Mouse (Mus musculus) liver, adult (tissue): ENCODE data around the gene Lrmda.

ENCODE experiments used
- GATA4 ChIP-seq: IDR thresholded peaks from 2 replicates; pipeline ENCODE4 v1.6.1; 2014; ENCODE audit warnings: mild to moderate bottlenecking, low read length; ENCODE audit not compliant: insufficient replicate concordance

Lrmda gene

DNA sequence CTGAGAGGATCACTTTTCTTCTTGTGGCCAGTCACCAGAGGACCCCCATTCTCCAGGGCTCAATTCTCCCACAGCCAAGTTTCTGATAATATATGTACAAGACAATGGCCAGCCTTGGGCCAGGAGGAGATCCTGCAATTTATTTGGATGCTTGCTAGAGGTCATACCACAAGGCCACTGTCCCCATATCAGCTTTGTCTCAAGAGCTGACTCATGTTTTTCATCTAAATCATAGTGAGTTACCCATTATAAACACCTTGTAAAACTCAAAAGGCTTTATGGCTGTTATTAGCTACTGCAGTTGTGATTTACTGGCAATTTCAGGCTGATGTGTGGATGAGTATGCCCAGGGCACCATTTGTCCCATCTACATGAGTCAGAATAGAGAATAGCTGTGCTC lies 600.7 kb downstream of the Lrmda start:
- TF ChIP-seq GATA4: no peak

DNA sequence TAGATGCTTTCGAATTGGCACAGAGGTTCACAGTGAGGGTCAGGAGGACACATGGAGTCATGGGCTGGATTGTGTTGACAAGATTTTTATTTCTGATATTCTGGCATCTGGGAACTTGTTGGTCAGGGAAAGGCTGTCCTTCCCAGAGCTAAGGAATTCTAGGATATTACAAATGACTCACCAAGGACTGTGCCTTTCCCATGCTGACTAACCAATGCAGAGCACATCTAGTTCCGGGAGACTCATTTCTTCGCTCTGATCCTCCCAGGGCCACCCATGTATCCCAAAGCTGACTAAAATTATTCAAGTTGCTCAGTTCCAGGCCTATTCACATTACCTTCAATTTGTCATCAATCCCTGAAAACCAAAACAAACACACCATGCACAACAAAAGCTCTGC lies 602.4 kb downstream of the Lrmda start:
- no peak for TF ChIP-seq GATA4

DNA sequence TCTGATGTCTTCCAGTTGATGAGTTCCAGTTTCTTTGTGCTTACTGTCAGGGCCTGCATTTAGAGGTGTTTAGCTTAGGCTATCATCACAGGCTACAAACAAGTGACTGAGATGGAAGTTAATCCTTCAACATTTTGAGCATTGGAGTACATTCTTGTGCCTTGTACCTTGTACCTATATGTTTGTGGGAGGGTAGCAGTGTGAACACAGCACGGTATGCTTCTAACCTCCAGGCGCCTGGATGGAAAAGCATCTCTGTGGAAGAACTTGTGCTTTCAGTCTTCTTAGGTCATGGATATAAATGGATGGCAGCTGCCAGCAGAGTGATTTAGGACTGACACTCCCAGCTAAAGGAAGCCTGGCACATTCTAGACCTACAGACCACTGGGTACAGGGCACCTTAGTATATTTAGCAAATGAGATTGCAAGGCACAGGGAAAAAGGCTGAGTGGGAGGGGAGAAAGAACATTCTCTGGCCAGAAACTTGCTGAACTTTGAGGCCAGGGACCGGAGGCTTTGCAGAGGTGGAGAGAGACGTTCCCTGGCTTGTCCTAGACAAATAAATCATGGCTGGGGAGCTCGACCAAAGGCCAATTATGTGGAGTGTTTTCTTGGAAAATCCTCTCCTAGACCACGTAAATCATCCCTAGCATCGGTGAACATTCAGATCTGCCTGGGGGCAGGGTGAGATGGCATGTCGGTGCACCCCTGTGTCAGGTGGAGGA lies 607.8 kb downstream of the Lrmda start:
- no peak for TF ChIP-seq GATA4

DNA sequence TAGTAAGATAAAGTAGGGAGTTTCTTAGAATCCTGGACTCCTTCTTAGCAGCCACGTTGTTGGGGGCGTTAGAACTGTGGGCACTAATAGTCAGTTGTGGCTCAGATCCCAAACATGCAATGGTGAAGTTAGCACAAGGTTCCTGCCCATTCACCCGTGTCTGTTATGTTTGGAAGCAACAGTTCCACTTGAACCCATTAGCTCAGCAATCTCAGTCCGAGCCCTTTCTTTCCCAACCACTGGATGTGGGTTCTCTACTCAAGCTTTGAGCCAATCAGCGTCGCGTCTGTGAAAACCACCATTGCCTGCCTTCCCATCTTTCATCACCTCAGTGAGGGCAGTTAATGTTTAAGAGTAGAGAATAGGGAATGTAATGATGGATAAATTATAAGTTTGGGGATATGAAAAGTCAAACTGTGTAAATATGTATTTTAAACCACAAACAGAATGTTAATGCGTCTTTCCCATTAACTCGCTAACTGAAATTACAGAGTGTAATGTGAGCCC lies 610.9 kb downstream of the Lrmda start:
- no peak for TF ChIP-seq GATA4

DNA sequence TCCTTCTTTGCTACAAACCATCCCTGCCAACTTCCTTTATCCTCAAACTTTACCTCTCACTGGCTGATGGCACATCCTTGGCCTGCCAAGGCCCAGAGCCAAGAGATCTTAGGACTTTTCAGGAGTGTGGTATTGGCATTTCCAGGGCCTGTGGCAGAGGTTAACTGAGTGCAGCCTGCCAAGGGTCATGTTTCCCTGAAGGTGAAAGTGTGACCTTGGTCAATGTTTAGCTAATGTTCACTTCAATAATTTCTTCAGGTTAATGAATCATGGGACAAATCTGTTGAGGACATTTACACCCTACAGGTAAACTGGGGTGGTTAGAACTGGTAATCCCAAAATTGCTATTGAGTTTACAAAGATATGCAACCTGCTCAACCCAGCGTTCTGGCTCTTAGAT lies 614.1 kb downstream of the Lrmda start:
- no peak for TF ChIP-seq GATA4

DNA sequence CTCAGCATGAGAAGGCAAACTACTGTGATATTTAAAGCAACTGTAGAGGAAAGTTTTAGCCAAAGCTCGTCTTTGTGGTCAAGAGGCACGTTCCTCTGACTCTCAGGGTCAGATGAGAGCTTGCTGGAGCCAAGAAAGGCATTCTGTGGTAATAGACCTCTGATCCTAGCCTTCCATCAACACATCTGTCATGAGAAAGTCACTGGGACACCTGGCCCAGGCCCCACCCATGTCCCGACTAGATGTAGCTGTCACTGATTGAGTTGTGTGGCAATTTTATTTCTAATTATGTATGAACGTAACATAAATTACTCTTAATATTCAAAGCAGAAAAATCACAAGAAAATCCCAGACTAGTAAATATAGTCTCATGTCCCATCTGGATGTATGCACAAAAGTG lies 624.0 kb downstream of the Lrmda start:
- no peak for TF ChIP-seq GATA4

DNA sequence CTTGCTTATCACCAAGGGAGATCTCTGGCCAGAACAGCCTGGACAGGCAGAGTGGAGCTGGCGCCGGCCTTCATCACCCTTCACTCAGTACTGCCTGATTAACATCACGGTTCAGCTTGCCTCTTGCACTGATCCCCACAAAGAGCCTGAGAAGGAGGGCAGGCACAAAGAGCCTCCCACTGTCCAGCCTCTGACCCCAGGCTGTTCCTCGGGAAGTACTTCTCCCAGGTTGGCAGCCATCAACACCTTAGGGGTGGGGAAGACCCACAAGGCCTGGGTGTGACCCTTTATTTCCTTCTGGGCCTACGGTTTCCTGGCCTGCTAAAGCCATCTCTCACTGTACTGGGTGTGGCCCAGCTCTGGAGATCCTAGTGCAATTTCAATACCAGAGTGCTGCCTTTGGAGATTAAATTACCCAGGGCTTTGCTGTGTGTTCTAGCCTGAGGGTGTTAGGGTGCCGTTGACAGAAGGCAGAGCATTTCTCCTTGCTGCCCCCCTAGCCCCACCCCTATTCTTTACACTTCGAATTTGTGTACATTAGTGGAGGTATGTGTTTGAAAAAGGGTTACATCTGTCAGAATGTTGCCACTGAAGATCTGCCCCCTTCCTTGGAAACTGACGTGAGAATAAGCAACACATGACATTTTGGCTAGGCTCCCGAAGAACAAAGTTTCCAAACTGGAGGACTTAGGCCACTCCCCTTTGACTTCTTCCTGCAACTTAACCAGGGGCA lies 628.5 kb downstream of the Lrmda start:
- TF ChIP-seq GATA4: no peak

DNA sequence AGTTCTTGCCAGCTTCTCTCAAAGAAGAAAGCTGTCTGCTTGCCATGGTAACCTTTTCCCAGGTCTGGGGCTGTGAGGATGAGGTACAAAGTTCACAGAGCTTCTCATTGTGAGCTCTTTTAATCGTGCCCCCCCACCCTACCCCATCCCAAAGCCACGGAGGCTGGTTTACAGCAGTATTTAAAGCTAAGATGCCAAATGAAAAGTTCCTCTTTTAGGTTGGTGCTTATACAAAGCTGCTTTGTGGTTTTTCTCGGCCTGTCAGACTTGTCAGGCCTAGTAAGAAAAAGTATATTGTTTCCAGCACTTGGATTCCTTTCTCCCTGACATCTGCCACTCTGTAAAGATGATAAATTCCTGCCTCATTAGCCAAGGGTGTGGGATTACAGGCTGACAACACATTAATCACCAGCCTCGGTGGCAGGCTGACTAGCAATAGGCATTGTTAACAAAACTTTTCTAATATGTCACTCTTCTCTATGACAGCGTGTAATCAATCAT lies 629.9 kb downstream of the Lrmda start:
- no peak for TF ChIP-seq GATA4

DNA sequence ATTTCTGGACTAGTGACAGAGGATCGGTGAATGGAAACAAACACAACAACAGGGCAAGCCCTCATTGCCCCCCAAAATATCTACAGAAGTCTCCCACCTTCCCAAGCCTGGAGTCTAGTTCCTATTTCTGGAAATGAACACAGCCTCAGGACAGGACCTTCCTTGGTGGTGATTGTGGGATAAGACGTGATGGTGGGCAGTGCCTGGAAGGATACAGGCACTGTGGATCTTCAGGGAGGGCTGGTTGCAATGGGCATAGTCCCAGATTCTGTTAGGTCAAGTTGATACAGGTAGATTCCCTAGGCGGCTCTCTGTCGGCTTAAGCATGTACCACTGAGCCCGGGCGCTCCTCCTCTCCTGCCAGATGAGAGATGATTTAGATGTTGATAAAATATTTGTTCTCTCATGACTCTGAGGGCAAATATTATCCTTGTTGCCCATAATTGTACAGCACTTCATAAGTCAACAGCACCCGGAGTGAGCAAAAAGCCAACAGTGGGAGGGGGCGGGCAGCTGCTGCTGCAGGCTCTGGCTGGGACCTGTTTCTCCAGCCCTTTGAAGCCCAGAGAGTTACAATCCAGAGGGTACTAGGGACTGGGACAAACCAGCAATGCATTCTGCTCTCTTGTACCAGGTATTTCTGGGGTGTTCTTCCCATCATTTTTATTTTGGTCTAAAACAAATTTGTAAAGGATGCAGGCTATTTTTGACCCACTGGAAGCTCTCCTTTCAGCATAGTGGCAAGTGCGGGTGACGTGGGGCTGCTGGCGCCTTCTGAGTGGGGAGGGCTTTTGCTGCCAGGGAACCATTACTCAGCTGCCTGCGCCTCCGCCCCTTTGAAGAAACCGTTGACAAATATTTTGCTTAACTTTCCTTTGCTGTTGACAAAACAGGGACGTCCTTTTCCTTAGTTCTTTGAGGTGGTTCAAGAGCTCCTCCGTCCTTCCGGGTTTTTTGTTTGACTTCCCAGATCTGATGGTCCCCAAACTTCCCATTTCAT lies 630.8 kb downstream of the Lrmda start:
- TF ChIP-seq GATA4: no peak

DNA sequence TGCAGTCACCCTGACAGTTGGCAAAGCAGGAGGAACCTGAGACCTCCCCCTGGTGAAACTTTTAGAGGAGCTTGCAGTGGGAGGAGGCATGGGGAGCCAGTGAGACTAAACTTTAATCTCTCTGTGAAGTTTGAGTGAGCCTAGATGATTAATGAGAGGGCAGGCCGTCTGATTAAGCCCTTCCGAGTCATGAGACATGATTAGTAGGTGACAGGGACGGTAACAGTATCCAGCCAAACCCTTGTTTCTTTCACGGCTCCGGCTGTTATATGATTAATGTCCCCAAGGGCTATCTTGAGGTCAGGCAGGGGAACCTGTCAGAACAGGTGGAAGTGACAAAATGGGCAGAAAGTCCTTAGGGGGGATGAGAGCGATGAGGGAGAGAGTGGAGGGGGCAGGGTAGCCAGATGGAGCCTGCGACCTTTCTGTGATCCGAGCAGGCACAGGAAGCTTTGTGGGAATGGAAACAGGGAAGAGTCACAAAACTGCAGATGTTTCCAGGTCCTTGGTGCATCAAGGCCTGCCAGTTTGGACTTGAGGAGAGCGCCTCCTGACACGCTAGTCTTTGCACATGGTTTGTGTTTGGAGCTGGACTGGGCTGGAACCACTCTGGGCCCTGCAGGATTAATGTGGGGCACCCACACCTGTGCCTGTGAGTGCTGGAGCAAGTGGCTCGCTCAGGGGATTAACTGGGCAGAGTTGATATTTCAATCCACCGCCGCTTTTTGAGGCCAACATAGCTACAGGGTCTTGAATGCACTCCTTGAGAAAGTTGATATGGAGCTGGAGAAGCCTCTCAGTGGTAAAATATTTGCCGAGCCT lies 631.8 kb downstream of the Lrmda start:
- no peak for TF ChIP-seq GATA4

DNA sequence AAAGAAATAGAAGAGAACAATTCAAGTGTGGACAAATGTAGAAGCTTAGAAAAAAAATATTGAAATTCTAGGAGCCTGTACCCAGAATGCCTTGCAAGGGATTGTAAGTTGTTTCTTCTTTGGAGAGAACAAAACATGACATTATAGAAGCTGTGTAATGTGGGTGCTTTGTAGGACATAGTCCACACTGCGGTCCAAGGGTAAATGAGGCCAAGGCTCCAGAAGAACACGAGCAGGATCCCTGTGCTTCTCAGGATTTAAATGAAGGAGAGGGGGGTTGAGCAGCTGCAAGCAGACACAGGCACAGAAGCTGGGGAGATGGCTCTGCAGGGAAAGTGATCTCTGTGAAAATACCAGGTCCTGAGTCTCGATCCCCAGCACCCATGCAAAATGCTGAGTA lies 643.0 kb downstream of the Lrmda start:
- TF ChIP-seq GATA4: no peak

DNA sequence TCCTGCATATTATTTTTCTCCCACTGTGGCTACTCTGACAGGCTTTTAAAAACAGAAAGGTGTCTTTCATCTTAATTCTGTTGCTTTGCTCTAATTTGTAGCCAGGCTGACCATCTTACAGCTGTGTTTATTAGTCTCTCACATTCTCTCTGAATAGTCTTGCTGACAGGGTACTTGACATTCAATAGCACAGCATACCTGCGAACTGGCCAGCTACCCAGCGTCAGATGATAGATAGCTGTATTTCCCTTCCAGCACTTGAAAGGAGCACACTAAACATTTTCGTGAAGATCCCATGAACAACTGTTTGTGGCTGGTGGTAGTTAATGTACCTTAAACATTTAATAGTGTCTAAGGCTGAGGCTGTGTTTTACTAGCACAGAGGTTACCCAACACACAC lies 646.9 kb downstream of the Lrmda start:
- TF ChIP-seq GATA4: no peak

DNA sequence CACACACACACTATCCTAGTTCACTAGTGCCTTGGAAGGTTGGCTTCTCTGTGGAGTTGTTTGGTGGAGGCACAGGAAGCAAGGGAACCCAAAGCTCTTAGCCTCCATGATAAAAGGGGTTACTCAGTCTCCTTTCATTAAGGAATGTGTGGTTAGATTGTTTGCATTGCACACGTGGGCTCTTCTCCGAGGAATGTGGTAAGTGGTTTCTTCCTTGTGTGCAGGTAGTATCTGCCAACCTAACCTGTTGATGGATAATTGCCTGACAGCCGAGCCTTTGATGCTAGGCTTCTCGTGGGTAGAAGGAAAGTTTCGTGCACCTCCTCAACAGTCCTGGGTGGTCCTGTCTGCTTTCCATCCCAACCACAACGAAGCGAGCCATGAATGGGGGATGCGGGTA lies 648.8 kb downstream of the Lrmda start:
- no peak for TF ChIP-seq GATA4

DNA sequence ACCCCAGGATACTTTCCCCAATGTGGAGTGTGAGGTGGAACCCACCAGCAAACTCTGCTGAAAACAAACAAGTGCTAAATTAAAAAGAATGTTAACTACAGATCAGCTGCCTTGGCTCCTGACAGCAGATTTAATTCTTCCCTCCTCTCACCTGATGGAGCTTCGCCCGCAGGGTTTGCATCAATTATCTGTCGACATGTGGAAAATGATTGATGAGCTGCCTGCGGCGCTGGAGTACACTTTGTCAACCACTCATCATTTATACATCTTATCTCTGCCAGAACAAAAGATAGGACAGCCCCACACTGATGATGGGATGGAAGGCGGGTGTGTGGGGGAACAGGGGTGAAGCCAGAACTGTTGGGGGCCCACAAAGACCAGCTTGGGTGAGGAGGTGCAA lies 649.2 kb downstream of the Lrmda start:
- TF ChIP-seq GATA4: no peak
